Mouse (Mus musculus): ENCODE measurements at regions not wholly inside any gene's neighbourhood (a gene's known extent, or its start where the extent isn't known, plus 50 kb on each side); places are given as distances from the start of the nearest gene placed in this dataset.

DNA sequence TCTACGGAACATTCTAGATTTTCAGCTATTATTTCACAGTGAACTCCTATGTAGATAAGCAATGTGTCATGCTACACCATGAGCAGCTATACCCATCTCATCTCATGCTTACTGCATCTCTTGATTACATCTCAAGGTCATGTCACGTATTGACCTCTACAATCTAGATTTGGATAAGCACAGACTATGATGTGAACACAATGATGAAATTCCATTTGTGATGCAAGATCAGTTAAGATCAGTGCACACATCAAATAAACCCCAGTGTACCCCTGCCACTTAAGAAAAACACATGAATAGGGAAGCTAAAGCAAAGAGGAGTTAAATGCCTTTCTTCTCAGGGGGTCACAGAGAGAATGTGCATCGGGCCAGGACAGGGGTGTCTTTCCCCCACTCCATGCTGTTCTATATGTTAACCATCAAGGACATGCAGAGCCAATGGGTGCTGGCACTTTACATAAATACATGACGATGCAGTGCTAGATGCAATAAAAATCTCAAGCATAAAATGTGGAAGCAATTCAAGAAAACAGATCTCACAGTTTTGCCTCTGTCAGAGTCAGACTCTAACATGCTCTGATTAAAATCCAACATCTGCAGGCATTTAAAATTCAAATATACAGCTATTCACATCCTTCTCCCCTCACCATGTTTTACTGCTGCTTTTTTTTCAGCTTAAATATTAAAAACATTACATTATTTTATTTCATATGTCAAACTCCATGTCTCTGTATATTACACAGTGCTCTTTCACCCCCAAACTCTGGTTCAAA lies 157.1 kb upstream of the Gm15217 start:
- DNase-seq (ENCODE audit: low spot score in 2 of 2): no peak

DNA sequence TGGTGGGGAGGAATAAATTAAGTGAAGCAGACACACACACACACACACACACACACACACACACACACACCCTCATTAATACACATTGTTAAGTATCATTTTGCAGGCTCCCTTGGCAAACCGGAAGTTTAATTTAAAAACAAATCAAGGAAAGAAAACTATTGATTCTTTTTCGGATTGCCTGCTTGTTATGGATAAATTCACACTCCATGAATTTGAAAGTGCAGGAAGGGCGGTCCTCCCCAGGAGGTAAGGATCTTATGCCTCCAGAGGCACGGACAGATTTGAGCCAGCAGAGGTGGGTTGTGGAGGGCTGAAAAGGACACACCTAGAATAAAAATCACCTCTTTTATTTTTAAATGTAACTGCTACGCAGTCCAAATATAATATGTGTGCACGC lies 156.2 kb upstream of the Gm15217 start:
- DNase-seq (ENCODE audit: low spot score in 2 of 2): no peak

DNA sequence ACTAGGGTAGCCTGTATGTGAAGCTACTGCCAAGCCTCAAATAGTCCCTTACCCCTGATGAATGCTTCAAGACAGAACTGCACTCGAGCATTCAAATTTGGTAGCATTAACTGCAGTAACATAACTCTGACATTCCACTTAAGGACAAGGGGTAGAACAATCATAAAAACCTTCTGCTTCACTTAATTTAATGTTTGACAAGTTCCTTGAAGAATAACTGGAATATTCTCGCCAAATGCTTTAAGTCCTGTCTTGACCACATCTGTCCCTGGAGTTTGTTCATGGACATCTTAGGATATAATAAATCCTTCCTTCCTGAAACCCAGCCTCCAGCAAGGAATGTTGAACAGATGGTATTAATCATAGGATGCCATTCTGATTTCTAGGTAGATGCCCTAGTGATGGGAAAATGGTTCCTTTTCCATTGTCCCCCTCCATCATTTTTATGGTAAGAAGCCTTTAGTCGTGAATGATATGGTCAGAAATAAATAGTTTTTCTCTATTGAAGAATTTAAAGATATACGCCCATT lies 154.7 kb upstream of the Gm15217 start:
- DNase-seq (ENCODE audit: low spot score in 2 of 2): no peak

DNA sequence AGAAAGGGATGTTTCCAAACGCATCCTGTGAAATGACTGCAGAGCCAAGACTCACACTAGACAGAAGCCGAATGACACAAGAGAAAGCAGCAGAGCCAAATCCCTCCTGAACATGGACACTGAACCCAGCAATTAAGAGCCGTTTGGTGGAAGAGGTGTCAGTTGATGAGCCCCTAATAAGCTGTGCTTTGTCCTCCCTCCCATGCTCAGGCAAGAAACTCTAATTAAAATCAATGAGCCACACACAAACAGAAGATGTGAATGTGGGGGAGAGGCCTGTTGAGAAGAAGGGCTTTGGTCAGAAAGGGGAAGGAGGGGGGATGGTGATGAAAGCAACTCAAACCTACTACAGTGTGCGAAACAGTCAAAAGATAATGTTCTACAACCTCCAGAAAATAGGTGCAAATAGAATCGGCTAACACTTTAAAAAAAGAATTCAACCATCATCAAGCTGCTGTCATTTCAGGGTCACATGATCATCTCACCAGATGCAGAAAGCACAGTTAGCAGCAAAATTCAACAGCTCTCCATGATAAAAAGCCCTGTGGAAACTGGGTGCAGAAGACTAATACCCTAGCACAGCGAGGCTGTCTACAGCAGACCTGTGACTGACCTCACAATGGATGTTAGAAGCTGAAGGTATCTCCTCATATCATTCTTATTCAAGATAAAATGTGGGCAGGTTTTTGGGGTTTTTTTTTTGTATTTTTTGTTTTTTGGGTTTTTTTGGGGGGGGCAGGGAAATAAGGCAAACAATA lies 153.2 kb upstream of the Gm15217 start:
- DNase-seq (ENCODE audit: low spot score in 2 of 2): no peak

DNA sequence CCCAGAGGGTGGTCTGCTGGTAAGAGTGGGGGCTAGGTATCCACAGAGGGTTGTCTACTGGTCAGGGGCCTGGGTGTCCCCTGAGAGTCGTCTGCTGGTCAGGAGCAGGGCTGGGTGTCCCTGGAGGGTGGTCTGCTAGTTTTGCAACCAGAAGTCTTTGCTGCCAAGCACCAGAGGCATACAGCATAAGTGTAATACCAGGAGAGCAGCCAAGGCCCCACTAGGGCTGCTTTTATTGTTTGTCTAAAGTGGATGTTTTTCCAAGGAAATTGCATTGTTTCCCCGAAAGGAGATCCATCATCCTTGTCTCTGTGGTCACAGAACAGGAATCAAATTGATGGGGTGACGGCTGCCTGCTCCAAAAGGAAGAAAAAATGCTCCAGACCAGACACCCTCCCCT lies 145.2 kb upstream of the Gm15217 start:
- DNase-seq (ENCODE audit: low spot score in 2 of 2): no peak

DNA sequence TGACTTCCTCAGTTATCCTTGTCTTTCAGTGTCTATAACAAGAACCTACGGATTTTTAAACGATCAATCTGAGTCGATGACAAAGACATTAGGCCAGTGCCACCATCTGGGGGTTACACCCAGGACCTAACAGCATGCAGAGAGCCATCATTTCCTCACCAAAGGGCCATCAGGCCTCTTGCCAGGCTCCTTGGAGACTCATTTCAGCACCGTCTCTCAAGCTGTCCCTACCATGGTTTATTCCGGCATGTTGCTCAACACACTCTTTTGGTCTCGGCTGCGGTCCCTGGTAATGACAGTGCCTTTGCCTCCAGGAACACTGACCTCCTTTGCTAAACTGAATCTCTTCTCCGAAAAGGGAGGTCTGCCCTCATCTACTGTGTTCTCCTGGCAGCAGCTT lies 144.4 kb upstream of the Gm15217 start:
- DNase-seq (ENCODE audit: low spot score in 2 of 2): no peak

DNA sequence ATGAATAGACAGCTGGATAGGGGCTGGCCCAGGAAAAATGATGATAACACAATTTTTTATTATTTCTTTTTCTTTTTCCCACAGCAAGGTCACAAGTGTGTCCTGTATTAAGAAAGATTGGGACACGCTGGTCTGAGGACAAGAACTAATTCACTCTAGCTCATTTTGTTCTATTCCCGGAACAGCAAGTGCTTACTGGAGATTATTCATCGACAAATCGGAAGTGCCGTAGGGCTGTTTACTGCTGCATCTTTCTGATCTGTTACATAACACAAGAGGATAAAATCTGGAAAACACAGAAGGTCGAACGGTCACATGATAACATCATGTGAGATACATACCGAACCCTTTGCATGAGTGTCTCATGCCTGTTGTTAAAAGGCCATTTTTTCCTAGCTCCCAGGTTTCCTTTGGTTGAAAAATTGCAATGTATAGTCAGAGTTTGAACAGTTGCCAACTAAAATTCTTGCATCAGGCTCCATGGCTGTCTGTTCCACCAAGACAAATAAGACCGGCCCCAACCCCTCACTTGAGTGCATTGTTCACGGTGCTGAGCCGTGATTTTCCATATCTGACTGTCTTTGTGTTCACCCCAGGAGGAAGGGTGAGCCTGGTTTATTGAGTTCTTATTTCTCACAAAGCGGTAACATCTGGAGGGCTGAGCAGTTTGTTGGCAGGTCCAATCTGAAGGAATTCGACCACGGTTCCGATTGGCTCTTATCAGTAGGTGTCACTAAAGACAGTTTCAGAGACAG lies 139.0 kb upstream of the Gm15217 start:
- no peak for DNase-seq (ENCODE audit: low spot score in 2 of 2)

DNA sequence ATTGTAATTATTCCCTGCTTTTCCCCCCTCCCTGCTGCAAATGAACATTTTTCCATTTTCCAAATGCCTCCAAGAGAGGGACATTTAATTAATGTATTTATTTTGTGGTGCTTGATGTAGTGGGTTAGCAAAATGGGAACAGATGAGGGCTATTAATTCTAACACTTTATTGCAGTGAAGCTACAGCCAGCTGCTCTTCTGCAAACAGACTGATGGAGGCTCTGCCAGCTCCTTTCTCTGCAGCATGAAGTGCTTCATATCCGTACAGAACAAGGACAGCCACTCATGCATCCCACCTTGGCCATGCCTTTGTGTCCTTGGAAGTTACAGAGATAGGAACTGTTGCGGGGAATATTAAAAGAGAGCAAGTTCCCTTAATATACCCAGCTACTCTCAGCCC lies 138.3 kb upstream of the Gm15217 start:
- DNase-seq (ENCODE audit: low spot score in 2 of 2): no peak

DNA sequence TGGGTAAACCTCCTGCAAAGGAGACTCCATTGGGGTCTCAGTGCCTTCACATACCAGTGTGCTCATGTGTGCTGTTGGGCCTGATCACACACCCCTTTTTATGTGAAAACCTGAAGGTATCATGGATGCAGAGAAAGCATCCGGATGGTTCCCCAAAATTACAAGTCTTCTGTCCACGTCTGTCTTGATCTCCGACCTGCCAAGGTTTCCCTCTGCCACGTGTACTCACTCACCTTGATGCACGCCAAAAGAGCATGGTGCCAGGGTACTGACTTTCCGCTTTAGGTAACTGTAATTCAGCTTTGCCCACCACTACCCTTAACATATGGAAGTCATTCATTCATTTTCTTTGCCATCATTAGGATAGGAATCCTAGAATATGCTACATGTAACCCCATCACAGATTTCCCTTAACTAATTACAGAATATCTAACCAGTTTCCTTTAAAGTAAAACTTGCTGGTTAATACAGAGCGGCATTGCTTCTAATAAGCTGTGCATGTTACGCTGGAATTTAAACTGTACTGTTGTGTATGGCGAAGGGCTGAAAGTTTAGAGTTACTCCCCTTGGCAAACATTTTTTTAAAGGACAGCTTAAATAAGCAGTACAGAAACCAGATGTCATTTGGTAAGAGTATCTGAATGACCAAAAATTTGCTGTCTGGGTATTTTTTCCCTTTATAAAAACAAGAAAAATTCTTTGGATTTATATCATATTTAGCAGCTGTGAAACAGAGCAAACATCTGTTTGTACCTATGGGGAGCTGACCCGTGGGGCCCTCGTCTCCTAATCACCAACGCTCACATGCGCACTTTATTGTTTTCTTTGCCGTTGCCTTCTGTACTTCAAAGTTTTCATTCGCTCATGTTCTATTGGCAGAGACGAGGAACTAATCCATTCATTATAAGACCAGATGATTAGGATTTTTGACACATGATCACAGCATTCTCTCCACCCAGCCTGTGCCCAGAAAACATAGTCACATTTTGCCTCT lies 131.4 kb upstream of the Gm15217 start:
- no peak for DNase-seq (ENCODE audit: low spot score in 2 of 2)

DNA sequence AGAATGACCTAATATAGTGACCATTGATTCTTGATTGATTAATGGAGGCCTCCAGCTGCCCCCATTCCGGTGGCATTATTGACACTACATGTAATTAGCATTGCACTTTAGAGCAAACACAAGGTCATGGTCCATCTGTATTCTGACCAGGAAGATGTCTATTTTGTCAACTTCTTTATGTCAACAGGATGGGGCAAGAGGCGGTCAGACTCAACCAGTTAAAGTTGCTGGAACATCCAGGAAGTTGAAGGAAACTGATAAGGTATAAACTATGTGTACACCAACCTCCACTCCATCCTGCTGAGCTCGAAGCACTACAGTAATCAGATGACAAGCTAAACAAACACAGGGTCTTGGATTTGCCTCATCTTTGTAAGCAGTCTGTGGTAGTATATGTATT lies 130.1 kb upstream of the Gm15217 start:
- DNase-seq (ENCODE audit: low spot score in 2 of 2): no peak

DNA sequence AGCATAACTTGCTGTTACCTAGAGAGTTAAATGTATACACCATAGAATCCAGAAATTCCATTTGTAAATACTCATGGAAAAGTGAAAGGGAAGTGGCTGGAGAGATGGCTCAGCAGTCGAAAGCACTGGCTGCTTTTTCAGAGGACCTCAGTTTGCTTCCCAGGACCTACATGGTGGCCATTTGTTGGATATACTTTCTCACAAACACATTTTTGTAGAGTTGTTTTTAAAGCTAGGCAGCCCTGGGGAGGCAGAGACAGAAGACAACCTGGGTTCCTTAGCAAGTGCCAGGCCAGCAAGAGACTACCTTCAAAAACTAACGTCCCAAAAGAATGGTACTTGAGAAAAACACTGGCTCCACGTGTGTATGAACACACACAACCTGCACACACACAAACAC lies 124.0 kb upstream of the Gm15217 start:
- no peak for DNase-seq (ENCODE audit: low spot score in 2 of 2)

DNA sequence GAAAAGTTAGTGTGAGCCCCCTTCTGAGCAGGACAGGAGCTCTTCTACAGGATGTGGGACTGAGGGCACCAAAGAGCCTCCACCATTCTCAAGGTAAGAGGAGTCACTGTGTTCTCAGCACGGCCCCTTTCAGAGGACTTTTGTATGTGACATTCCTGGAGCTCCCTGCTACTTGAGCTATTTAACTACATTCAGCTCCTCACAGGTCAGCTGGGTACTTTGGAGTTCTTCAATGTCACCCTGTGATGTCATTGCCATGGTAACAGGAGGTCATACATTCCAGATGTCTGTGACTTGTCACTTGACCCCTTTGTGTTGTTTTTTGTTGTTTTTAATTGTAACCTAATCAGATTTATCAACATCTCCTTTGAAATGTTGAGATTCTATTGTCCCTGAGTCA lies 122.9 kb upstream of the Gm15217 start:
- no peak for DNase-seq (ENCODE audit: low spot score in 2 of 2)

DNA sequence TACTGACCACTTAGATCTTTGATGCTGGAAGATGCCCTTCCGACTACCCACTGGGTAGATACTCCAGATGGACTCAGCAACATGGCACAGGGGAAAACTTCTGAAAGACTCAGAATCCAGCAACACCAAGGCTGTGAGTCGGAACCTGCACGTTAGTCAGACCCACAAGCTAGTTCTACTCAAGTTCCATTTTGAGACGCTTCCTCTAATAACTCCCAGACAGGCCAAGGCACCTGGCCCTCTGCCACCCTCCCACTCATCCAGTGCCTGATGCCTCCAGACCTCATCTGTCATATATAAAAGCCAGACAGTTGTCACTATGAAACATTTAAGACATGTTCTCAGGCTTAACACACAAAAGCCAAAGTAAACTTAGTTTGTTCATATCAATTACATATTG lies 121.9 kb upstream of the Gm15217 start:
- no peak for DNase-seq (ENCODE audit: low spot score in 2 of 2)

DNA sequence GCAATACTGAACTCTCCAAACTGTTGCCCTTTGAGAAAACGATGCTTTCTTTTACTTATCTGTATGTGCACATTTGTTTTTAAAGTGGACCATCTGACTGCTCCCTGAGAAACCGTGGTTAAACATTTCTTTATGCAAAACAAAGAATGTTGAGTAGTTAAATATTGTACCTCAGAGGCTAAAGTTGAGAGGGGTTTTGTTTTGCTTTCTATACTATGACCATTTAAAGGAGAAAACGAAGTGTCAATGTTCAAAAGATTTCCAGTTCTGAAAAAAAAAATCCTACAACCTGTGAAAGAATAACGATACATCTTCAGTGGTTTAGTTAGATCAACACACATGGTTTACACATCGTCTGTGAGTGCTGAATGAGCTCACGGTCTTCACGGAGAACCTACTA lies 120.7 kb upstream of the Gm15217 start:
- no peak for DNase-seq (ENCODE audit: low spot score in 2 of 2)

DNA sequence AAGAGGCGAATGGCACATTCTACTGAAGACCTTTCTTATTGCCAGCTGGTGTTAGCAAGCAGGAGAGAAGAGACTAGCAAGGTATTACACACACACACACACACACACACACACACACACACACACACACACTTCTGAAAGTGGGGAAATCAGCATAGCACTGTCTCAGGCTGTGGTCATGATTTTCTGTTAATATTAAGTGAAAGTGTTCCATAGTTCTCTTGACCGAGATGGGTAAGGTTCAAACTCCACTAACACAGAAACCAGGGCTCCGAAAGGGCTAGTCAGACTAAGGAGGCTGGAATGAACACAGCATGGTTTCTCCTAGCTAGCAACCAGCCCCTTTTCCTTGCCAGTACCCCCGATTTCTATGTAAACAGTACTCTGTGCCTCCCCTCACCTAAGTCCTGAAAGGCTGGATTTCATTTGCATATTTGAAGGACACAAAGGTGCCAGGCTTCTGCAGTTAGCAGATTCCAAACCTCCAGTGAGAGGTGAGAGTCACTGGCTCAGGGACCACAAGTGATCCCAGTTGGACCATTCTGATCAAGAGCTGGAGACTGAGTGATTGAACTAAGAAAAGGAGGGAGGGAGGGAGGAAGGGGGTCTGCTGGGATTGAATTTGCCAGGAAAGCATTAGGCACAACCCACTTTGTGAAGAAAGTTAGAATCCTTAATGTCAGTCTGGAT lies 118.8 kb upstream of the Gm15217 start:
- DNase-seq (ENCODE audit: low spot score in 2 of 2): no peak

DNA sequence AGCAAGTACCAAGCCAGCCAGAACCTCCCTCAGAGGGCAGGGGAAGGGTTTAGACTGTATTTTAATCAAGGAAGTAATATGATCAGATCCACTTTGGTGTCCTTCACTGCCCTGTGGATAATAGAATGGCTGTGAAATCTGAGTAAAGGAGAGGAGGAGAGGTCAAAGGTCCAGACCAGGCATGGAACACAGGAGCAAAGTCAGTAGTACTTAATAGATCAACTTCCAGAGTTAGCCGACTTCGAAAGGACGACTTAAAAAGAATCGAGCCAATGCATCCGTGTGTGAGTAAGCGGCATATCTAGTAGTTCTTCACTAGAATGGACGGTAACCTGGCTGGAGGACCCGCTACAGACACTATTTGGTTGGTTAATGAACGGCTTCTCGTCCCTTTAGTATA lies 103.8 kb upstream of the Gm15217 start:
- DNase-seq (ENCODE audit: low spot score in 2 of 2): no peak

DNA sequence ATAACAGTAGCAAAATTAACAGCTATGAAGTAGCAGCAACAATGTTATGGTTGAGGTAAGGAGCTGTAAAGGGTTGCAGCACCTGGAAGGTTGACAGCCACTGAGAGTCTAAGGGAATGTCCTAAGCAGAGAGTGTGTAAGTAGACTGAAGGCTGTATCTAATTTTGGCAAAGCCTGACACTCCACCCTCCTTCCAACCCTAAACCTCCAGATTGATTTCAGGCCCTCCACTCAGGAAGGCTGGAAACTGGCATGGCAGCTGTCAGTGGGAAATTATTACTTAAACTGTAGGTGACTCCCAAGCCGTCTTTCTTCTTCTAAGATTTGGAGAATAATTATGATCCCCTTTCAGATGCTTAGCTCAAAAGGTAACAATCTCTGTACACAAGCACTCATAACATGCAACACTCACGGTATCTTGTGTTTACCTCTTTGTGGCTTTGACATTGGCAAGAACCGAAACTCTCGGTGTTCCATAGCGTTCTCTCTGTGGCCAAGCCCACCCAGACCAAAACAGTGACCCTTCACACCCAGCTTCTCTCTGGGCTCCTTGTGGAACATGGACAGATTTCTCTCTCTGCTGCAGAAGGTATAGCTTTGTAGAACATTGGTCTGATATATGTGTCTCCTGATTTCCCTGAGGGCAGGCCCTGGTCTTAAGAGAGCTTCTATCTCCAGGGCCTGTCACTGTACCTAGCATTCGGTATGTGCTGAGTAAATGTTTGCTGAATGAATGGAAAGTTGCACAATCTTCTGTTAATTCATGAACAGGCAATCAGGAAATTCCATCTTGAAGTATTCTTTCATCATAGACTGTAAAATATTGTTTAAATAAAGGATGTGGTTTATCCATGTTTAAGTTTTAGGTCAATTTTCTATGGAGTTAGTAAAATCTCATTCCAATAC lies 102.0 kb upstream of the Gm15217 start:
- no peak for DNase-seq (ENCODE audit: low spot score in 2 of 2)

DNA sequence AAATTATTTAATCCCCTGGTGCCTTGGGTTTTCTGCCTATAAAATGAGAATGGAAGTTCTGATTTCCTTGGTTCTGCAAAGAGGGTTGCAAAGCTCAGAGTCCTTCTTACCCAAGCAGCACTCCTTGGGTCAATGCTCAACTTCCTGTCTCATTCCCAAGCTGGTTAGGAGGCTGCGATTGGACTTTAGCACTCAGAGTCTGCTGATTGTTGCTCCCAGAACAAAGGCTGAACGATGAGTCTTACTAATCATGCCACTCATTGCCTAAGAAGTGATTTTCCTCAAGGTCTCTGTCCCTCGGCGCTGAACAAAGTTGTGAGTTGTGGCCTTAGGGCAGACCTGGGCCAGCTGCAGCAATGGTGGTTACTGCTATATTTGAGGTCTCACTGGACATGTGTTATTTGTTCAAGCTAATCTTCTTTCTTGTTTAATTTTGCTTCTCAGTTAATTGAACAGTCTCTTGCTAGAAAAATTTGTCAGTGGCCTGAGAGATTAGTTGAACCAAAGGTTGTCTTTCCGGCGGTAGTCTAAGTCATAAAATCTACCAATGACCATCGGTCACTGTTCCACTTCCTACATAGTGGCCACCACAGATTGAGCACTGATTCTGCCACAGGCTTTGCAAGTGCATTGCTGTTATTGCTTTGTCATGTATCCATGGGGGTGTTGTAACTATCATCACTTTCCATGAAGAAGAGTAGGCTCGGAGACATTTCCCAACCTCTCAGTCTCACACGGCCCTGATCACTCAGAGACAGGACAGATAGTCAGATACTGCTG lies 101.2 kb upstream of the Gm15217 start:
- no peak for DNase-seq (ENCODE audit: low spot score in 2 of 2)

DNA sequence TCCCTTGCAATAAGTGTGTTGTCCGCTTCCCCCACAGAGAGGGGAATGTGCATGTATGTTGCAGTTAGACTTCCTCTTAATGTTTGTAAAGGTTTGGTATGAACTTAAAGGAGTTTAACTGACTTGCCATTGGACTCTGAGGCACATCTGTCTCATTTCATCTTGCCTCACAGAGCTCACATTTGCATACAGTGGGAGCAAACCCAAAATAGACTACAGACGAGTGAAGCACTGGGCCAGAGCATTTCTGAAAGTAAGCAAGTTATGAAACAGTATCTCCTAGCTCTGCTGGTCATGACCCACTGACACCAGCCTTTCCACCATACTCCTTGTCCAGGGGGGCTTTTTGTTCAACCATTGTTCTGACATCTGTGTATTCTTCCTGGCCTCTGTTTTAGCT lies 86.8 kb upstream of the Gm15217 start:
- DNase-seq (ENCODE audit: low spot score in 2 of 2): no peak

All from right cerebral cortex, postnatal 10 days (tissue).